Mouse (Mus musculus) adipocyte (in vitro differentiated cells): ENCODE data around the gene Sf3b6.
A peak's percentile ranks its signal among the peaks of the same experiment; 100 is the strongest.

Source experiments
- DNase-seq: peaks from one replicate; pipeline ENCODE4 v3.0.0-alpha.2; 2016; ENCODE audit warnings: low spot score

Gene Sf3b6

GRCm38 (mm10) chr12:4840741-4841140, 23.4 kb downstream of the Sf3b6 start:
- no peak for DNase-seq

DNA sequence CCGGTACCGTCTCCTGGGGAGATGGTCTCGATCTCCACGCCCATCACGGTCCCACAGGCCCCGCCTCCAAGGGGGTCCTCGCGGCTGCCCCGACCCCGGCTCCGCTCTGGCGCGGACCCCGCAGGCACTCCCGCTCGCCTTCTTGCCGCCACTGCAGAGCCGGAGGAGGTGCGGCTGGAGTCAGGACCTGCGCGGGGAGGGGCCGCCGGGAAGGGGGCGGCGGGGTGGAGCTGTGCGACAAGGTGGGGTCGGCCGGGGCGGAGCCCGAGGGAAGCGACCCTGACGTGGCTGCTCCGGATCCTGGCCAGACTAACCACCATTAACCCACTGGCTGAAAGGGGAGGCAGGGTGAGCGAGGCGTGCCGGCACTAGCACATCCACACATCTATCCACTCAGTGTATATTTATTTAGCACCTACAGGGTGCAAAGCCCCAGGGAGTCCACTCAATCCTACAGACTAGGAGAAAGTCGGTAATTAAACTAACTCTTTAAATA, 24.1 kb downstream of the Sf3b6 start, which contains the start of gene Fkbp1b:
Fkbp1b (minus strand) TSS at position 200 of the 496 bp plus-strand sequence.
- DNase-seq = no peak

DNA sequence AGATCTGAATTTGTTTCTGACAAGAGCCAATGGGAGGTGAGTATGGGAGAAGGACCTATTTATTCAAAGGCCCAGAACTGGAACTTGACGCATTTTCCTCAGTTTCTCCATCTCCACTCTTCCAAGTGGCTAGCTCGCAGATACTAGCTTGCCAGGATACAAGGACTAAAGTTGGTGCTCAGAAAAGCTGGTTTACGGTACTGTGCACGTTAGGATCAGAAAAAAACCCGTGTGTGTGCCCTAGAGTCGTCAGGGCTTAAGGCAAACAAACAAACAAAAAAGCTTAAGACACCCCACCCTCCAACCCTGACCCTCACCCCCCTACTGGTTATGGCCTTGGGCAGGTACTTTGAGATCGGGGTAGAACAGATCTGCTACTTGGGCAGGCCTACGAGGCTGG, 25.1 kb downstream of the Sf3b6 start:
- no peak for DNase-seq

- peak; percentile 93 for DNase-seq
Observed at GRCm38 (mm10) chr12:4842890-4843597, 25.7 kb downstream of the Sf3b6 start, which contains the start of gene Wdcp. Gene Wdcp, plus strand, starts transcription at chr12:4843303.

DNA sequence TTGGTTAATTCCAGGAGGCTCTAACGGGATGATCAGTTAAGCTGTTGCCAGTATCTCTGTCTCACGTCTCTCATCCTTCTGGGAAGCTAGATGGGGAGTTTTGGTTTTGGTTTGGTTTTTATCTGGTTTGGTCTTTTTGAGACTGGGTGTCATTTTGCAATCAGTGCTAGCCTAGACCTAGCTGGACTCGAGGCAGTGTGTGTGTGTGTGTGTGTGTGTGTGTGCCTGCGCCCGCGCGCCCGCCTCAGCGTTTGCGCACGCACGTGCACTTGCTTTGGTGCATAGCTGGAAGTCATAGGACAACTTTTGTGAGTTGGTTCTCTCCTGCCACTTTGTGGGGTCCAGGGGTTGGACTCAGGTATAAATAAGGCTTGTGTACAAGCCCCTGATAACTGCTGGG, 26.4 kb downstream of the Sf3b6 start:
- peak; percentile 47 for DNase-seq

- no peak for DNase-seq
Observed at GRCm38 (mm10) chr12:4856160-4856559, 38.8 kb downstream of the Sf3b6 start.

GRCm38 (mm10) chr12:4856834-4857233, 39.5 kb downstream of the Sf3b6 start:
- DNase-seq = no peak

DNA sequence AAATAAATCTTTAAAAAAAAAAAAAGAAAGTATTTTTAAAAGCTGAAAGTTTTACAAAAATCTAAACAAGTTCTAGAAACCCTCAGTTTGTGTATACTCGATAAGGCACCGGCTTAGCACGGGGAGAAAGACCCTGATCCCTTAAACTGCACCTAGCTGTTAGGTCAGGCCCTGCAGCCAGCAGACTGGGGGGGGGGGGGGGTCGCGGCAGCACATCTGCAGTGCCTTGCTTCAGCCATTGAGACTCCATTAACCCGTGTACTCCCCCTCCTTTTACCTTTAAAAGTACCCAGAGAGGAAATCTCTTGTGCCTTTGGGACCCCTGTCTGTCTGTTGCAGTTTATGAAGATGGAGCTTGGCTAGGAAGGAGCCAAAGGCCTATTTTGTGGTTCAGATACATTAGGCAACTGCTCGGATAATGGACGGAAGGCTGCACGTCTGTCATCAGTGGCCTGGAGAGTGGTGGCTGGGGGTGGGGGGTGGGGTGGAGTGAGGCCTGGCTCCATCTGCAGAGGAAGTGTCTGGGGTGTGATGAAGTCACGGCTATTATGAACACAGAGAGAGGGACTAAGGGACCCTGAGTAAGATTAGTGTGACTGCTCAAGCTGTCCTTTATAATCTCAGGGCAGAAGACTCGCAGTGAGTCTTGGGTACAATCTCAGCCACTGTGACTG, 42.0 kb downstream of the Sf3b6 start:
- no peak for DNase-seq

- DNase-seq = no peak
Observed at GRCm38 (mm10) chr12:4862672-4863071, 45.3 kb downstream of the Sf3b6 start.

GRCm38 (mm10) chr12:4863654-4864337, 46.5 kb downstream of the Sf3b6 start:
- DNase-seq = peak; percentile 29

- no peak for DNase-seq
Observed at GRCm38 (mm10) chr12:4864338-4864690, 47.0 kb downstream of the Sf3b6 start.

DNA sequence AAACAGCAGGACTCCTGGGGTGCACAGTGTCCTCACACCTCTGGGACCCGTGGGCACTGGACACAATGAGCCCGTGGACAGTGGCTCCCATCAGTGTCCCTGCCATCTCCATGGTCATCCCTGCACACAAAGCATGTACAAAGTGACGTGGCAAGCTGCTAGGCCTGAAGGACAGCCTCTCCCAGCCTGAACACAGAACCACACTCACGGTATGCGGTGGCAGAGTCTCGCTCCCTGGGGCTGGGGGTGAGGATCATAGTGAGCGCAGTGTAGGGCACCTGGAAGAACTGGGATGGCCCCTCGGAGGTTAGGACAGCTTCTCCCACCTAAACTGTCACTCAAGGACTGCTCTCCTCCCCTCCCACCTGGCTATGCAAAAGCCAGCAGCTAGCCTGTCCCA, 51.6 kb downstream of the Sf3b6 start:
- DNase-seq = no peak

GRCm38 (mm10) chr12:4871260-4871659, 53.9 kb downstream of the Sf3b6 start:
- DNase-seq = no peak

GRCm38 (mm10) chr12:4872273-4872672, 54.9 kb downstream of the Sf3b6 start:
- DNase-seq = no peak

DNA sequence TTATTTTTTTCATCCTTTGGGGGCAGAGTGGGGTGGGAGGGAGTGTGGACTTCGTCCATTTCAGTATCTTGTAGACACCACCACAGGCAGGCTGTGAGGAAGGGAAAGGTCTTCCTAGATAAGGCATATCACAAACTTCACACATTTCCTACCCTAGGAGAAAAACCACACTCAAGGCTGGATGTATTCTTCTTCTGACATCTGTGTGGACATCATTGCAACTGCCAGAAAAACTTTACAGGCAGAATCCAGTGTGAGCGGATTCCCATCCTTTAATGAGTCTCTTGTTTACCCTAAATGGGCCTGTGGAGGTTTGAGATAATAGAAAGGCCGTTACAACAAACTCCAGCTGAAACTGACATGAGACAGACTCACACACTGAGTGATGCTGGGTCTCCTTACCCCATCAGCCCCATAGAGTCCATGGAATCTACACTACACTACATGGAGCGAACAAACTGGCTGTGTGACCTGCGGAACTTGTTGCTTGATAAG, 55.7 kb downstream of the Sf3b6 start:
- no peak for DNase-seq

GRCm38 (mm10) chr12:4873531-4873930, 56.2 kb downstream of the Sf3b6 start:
- DNase-seq = no peak

DNA sequence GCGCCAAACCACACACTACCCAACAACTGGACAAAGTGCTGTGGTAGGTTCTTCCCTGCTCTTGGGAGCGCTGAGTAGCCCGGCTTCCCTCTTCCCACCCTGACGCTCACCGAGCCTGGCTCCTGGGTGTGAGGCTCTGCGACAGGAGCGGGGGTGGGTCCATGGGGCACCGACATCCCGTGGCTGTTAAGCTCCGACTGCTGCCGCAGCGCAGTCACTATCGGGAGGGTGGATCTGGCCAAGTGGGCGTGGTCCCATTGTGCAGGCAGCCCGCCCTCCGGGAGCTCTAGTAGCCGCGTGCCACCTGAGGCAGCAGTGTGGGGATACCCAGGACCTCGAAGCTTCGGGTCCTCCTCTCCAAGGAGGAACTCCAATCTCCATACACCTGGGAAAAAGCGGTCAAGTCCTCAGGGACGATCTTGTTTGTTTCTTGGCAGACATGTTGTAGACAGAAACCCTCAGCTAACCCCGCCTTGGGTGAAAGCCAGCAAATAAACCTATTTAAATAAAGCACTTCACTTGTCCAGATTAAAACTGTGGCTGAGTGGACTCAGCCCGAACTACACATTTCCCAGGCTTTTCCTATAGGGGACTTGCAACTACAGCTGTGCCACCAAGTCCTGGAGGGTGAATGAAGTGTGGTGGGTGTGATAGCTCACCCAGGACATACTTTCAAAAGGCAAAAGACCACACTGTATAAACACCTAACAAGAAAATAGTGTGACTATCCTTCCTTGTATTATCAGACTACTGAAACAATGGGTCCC, 57.0 kb downstream of the Sf3b6 start, which contains the start of gene Mfsd2b:
Mfsd2b (minus strand) TSS at position 199 of the 767 bp plus-strand sequence.
- peak; percentile 42 for DNase-seq

- no peak for DNase-seq
Observed at GRCm38 (mm10) chr12:4875623-4876022, 58.3 kb downstream of the Sf3b6 start.
